Mouse (Mus musculus) sigmoid colon, adult 10 weeks (tissue): Measurements from ENCODE around the gene Top3b. TPM values are rescaled to one million over a fixed set of nuclear protein-coding genes. Genes with fewer than 3 reads are reported as not detected.

Source experiments
- polyA plus RNA-seq: library from polyadenylated mRNA; stranded (reverse); fragments of 350-450 nt; fragmentation: Illumina TruSeq; extraction: RNeasy Lipid Tissue Mini Kit (QIAGEN cat#74804); gene quantifications from one replicate; pipeline ENCODE4 v1.2.3, GENCODE M21; 2014; ENCODE audit warnings: low read depth, low replicate concordance

Top3b gene
- 21.5 TPM for polyA plus RNA-seq

GRCm38 (mm10) chr16:16870617-16871331 lies at the start of gene Top3b, which contains the start of gene Vpreb1:
TSS of gene Top3b (plus strand) at chr16:16870736.
TSS of gene Vpreb1 (minus strand) at chr16:16870843.

GRCm38 (mm10) chr16:16828757-16829615 lies 41.5 kb upstream of the Top3b start, which contains the start of gene Spag6l:
TSS of gene Spag6l (minus strand) at chr16:16829456.

GRCm38 (mm10) chr16:16863978-16864377 lies 6.6 kb upstream of the Top3b start, which contains the start of gene Igll1:
TSS of gene Igll1 (minus strand) at chr16:16863985.

GRCm38 (mm10) chr16:16896382-16897055 lies 26.0 kb downstream of the Top3b start, which contains the start of gene Ppm1f:
TSS of gene Ppm1f (plus strand) at chr16:16896469.

Other genes starting within 250 kb of the Top3b start
- gene Olfr19, start 194.3 kb upstream of the Top3b start, polyA plus RNA-seq = not detected
- not detected for gene Spag6l, start 41.3 kb upstream of the Top3b start, polyA plus RNA-seq
- not detected for gene Igll1, start 6.8 kb upstream of the Top3b start, polyA plus RNA-seq
- not detected for gene Vpreb1, start 107 bp downstream of the Top3b start, polyA plus RNA-seq
- gene Ppm1f, start 25.7 kb downstream of the Top3b start, polyA plus RNA-seq = 3.2 TPM
- 272 TPM for gene Mapk1, start 112.6 kb downstream of the Top3b start, polyA plus RNA-seq
- gene Ypel1, start 199.0 kb downstream of the Top3b start, polyA plus RNA-seq = 0.66 TPM
- 117 TPM for gene Ppil2, start 240.5 kb downstream of the Top3b start, polyA plus RNA-seq